Mouse (Mus musculus): ENCODE results near the gene Sult2a7.

- no peak for TF ChIP-seq CTCF (IDR thresholded peaks at IDR 0.05; ENCODE audit: low read depth, low read length)
- TF ChIP-seq POLR2A (IDR thresholded peaks at IDR 0.05; ENCODE audit: borderline replicate concordance, low read depth, low read length) = no peak
These were observed 47.5 kb downstream of the Sult2a7 start, which contains the start of gene Sult2a8 for GRCm38 (mm10) chr7:14446534-14446933.
